Mouse (Mus musculus): Measurements from ENCODE around the gene Fmo1. TPM values are rescaled to one million over a fixed set of nuclear protein-coding genes. Genes with fewer than 3 reads are reported as not detected.

Gene Fmo1
- total RNA-seq, 2 experiments from 2014 or later: 0.17 to 0.19 TPM

- no peak for ATAC-seq (replicated peaks; ENCODE audit: low FRiP score, poor library complexity, severe bottlenecking)
These were observed 1.5 kb downstream of the Fmo1 start for GRCm38 (mm10) chr1:162864816-162865492.

DNA sequence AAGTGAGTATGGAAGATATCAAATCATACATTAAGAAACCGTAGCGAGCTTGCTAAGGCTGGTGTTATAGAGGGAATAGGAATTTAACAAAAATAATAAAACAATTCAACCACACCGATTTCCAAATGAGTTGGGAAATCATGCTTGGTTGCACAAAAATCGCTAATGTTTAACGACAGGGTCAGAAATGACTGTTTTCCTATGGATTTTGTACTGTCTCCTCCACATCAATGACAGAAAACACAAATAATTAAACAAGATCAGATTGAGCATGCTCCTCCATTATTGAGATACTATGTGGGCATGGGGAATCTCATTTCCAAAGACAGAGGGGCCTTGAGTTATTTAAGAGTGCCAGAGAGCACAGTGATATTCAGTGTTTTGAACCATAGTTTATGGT, 2.1 kb downstream of the Fmo1 start:
- no peak for ATAC-seq (replicated peaks; ENCODE audit: low FRiP score, poor library complexity, severe bottlenecking)

GRCm38 (mm10) chr1:162863579-162863978, 2.8 kb downstream of the Fmo1 start:
- ATAC-seq (replicated peaks; ENCODE audit: low FRiP score, poor library complexity, severe bottlenecking): no peak

DNA sequence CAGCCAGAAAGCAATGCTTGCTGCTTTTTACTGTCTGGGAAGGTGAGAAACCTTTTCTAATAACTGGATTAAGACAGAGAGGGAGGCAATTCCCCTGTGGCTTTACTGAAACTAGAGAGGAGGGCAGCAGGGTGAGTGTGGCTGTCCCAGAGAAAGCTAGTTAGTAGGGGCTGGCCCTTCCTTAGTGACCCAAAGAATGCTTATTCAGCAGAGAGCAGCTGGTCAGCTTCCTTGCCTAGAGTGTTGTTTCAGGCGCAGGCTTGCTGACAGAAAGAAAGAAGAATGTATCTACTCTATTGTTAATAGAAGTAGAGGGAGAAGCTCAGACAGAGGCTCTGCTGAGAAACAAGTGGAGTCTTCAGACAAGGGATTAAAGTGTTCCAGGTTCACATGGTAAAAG, 4.1 kb downstream of the Fmo1 start:
- no peak for ATAC-seq (replicated peaks; ENCODE audit: low FRiP score, poor library complexity, severe bottlenecking)

DNA sequence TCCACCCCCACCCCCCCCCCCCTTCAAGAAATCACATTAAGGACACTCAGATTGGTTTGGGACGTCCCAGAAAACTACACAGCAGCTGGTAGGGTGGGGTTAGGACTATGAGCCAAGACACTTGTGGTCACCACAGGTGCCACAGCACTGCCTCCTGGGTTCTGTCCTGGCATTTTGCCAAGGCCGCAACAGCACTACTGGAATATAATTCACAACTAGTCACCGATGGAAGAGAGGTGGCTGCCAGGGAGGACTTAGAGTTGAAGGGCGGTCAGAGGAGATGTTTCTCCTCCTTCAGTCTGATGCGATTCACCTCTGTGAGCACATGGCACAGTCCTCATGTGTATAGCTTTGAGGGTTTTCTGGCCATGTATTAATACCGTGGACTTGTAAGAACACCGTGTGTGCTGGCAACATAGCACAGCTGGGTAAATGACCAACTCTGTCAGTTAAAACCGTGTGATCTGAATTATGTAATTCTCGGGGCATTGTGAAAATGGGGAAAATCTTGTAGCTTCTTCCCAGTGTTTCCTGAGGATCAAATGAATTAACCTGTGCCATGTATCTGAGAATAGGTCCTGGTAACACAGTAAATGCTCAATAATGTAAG, 6.3 kb downstream of the Fmo1 start:
- ATAC-seq (replicated peaks; ENCODE audit: low FRiP score, poor library complexity, severe bottlenecking): no peak

DNA sequence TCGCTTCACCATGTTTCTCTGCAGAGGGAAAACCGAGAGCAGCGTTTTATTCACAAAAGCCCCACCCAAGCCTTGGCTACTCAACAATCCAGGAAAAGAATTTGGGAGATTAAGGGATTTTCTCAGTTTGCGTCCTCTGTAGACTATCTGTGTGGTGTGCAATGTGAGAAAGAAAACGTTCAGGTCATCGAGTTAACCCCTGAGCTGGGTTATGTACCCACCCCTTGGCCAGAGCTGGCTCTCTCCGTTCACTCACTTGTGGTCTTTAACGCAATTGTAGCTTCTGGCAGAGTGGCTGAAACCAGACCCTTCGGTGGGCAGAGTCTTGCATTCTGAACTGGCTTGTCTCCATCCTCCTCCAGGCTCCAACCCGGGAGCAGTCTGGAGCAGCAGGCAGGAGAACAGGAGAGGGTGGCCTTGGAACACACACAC, 6.8 kb downstream of the Fmo1 start:
- no peak for ATAC-seq (replicated peaks; ENCODE audit: low FRiP score, poor library complexity, severe bottlenecking)

GRCm38 (mm10) chr1:162858748-162859130, 7.7 kb downstream of the Fmo1 start:
- ATAC-seq (replicated peaks; ENCODE audit: low FRiP score, poor library complexity, severe bottlenecking): no peak

GRCm38 (mm10) chr1:162857766-162858747, 8.4 kb downstream of the Fmo1 start:
- no peak for ATAC-seq (replicated peaks; ENCODE audit: low FRiP score, poor library complexity, severe bottlenecking)

DNA sequence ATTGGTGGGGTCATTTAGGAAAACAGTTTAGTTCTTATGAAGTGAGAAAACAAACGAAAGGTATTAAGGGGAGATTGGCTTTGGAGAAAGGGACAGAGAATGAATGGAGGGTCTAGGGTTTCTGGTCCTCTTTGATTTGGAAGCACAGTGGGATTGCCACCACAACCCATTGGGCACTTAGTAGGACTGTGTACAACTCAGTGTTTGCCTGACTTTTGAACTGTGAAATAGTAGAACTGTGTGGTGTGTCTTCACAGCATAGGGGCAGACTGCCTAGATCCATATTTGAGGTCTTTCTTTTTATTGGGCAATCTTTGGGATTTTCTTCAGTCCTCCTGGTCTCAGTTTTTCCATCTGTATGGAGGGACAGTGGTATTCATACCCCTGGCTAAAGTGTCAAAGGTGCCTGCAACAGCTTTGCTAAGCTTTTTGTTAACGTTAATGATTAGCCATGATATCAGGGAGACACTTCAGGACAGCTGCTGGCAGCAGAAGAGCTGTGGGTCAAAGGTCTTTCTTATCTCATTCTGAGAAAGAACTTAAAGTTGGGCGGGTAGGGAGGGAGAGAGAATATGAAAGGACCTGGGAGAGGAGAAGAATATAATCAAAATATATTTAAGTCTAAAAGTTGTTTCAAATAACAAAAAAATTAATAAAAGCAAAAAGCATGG, 12.5 kb downstream of the Fmo1 start:
- no peak for ATAC-seq (replicated peaks; ENCODE audit: low FRiP score, poor library complexity, severe bottlenecking)

DNA sequence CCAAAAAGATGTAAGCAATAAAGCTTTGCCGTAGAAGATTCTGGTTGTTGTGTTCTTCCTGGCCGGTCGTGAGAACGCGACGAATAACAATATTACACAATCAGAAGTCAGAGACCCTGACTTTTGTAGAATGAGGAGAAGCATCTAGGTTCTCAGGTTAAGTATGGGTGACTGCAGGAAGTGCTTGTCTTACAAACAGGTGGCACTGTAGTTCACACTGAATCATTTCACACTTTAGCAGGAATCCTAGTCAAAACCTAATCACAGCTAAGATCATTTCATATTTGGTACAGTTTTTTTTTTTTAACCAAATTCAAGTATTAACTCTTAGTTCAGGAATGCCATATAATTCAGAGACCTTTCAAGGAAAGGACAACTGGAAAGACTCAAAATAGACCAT, 18.9 kb downstream of the Fmo1 start:
- ATAC-seq (replicated peaks; ENCODE audit: low FRiP score, poor library complexity, severe bottlenecking): no peak

GRCm38 (mm10) chr1:162840211-162840610, 26.2 kb downstream of the Fmo1 start:
- ATAC-seq (replicated peaks; ENCODE audit: low FRiP score, poor library complexity, severe bottlenecking): no peak

GRCm38 (mm10) chr1:162838976-162839375, 27.4 kb downstream of the Fmo1 start:
- ATAC-seq (replicated peaks; ENCODE audit: low FRiP score, poor library complexity, severe bottlenecking): no peak

DNA sequence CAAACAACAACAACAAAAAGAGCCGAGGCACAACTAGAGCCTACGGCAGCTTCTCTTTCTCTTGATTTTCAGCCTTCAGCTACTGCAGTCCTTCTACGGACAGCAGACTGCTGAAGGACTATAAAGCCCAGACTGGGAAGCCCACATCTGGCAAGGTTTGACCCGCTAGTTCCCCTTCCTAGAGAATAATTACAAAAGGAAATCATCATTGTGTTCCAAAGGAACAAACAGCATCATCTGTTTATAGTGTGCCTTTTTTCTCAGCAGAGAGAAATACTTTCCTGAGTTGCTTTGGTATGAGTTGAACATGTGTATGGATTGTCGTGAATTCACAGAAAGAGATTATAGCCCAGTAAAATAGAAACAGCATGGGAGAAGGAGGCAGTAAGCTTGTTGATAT, 32.1 kb downstream of the Fmo1 start:
- ATAC-seq (replicated peaks; ENCODE audit: low FRiP score, poor library complexity, severe bottlenecking): no peak

DNA sequence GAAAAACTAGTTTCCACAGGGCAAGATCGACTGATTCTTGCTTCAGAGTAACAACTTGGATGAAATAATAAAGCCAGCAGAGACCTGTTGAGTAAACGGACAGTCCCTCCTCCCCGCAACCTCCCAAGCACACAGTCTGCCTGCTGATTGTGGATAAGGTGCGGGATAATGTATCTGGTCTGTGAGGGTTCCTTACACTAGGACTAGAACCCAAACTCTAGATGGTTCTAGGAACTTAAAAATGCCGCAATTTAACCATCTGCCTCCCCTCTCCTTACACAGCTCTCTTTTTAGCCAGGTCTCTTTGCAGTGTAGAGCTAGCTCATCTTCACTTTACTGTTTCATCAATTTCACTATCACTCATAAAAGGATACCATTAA, 33.8 kb downstream of the Fmo1 start:
- no peak for ATAC-seq (replicated peaks; ENCODE audit: low FRiP score, poor library complexity, severe bottlenecking)

DNA sequence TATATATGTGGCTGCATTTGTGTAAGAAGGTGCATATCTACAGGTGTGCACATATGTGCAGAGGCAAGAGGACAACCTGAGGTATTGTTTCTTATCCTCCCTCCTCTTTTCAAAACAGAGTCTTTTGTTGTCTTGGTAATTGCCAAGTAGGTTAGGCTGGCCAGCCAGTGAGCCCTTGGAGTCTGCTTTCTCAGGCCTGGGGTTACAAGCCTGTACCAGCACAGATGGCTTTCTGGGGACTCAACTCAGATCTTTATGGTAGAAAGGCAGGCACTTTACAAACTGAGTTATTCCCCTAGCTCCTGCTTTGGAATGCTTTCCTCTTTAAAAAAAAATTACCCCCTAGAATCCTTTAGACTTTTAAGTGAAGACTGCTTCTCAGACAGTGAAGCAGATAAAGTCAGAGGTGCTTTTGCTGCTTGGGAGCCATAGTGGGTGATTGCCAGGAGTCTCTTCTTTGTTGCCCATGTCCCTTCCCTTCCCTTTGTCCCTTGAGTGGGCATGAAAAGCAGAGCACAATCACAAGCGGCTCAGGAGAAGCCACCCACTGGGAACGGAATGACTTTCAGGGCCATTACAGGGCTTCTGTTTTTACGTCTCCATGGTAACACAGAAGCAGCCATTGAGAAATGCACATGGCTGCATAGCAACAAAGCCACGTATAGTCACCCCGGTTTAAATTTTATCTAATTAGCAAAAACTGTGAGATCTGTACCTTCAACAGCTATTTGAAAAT, 34.4 kb downstream of the Fmo1 start:
- no peak for ATAC-seq (replicated peaks; ENCODE audit: low FRiP score, poor library complexity, severe bottlenecking)

GRCm38 (mm10) chr1:162819280-162819679, 47.1 kb downstream of the Fmo1 start:
- no peak for ATAC-seq (replicated peaks; ENCODE audit: low FRiP score, poor library complexity, severe bottlenecking)

GRCm38 (mm10) chr1:162815381-162816127, 50.9 kb downstream of the Fmo1 start:
- ATAC-seq (replicated peaks; ENCODE audit: low FRiP score, poor library complexity, severe bottlenecking): no peak

GRCm38 (mm10) chr1:162814932-162815331, 51.5 kb downstream of the Fmo1 start:
- no peak for ATAC-seq (replicated peaks; ENCODE audit: low FRiP score, poor library complexity, severe bottlenecking)

GRCm38 (mm10) chr1:162813836-162814156, 52.6 kb downstream of the Fmo1 start, which contains the start of gene Fmo4:
Gene Fmo4 (minus strand): TSS chr1:162813972.
- ATAC-seq (replicated peaks; ENCODE audit: low FRiP score, poor library complexity, severe bottlenecking): no peak
